ENCODE assay signal across 8 mouse cellular contexts in genomic region chr4:125085346-125085841, GRCm38 (mm10). TPM values are rescaled to one million over a fixed set of nuclear protein-coding genes. Genes with fewer than 3 reads are reported as not detected.
DNase-seq lines count a peak whose midpoint lies in the region; ATAC-seq lines count a peak whose summit lies in the region.

No protein-coding gene starts in this region.

- peaks cover 41% of the 10 kb centered on the region for H3K36me3 ChIP-seq in heart, embryonic 14.5 days (ENCODE audit: control insufficient read depth, insufficient read depth, low read length)
- peaks cover 36% of the 10 kb centered on the region for H3K36me3 ChIP-seq in embryonic facial prominence, embryonic 12.5 days
- H3K36me3 ChIP-seq in hindbrain, embryonic 15.5 days = peaks cover 16% of the 10 kb centered on the region
- peaks cover 32% of the 10 kb centered on the region for H3K36me3 ChIP-seq in midbrain, embryonic 12.5 days

- WGBS in heart, embryonic 14.5 days = under 1% methylated on average over 45 of the region's 45 CpGs
- 0% methylated on average over 40 of the region's 45 CpGs for WGBS in embryonic facial prominence, embryonic 12.5 days
- WGBS in hindbrain, embryonic 15.5 days = under 1% methylated on average over 45 of the region's 45 CpGs
- WGBS in midbrain, embryonic 12.5 days = under 1% methylated on average over 42 of the region's 45 CpGs

- DNase-seq in heart, postnatal 14 days = no peak
- DNase-seq in WW6 (ENCODE audit: low read depth, low spot score) = peak; percentile 59
- DNase-seq in left cerebral cortex, postnatal 4 days = peak; percentile 60
- DNase-seq in testis, postnatal 10 days (ENCODE audit: low spot score) = peak; percentile 86

- peaks cover 4 to 13% of the 10 kb centered on the region in 2 experiments; a peak in 3 of 4 replicates for H3K4me1 ChIP-seq in heart, embryonic 14.5 days (ENCODE audit: control insufficient read depth in 2 of 2, insufficient read depth in 2 of 2, low read length in 2 of 2)
- peaks cover 14% of the 10 kb centered on the region for H3K4me1 ChIP-seq in embryonic facial prominence, embryonic 12.5 days
- peaks cover 23% of the 10 kb centered on the region for H3K4me1 ChIP-seq in hindbrain, embryonic 15.5 days (replicated peaks)
- peaks cover 28% of the 10 kb centered on the region for H3K4me1 ChIP-seq in midbrain, embryonic 12.5 days

- H3K4me2 ChIP-seq in heart, embryonic 14.5 days (ENCODE audit: low read length) = peak overlapping the region; percentile 95
- H3K4me2 ChIP-seq in embryonic facial prominence, embryonic 12.5 days (replicated peaks) = peak overlapping the region; percentile 70
- peak overlapping the region; percentile 89 for H3K4me2 ChIP-seq in hindbrain, embryonic 15.5 days
- peak overlapping the region; percentile 85 for H3K4me2 ChIP-seq in midbrain, embryonic 12.5 days (replicated peaks)

- peak overlapping the region; percentile 96 for H3K27ac ChIP-seq in heart, embryonic 14.5 days (replicated peaks in 1 of 2; ENCODE audit: control insufficient read depth in 1 of 2, insufficient read depth in 1 of 2, low read depth in 2 of 2, low read length in 2 of 2)
- peak overlapping the region; percentile 97 for H3K27ac ChIP-seq in embryonic facial prominence, embryonic 12.5 days
- peak overlapping the region; percentile 100 for H3K27ac ChIP-seq in hindbrain, embryonic 15.5 days (replicated peaks)
- H3K27ac ChIP-seq in midbrain, embryonic 12.5 days (replicated peaks) = peak overlapping the region; percentile 98

- H3K4me3 ChIP-seq in heart, embryonic 14.5 days (ENCODE audit: control insufficient read depth in 1 of 2, insufficient read depth in 1 of 2, low read depth in 1 of 2, low read length in 2 of 2) = peak overlapping the region; percentile 87 to 93
- peak overlapping the region; percentile 67 for H3K4me3 ChIP-seq in embryonic facial prominence, embryonic 12.5 days
- peak overlapping the region; percentile 97 for H3K4me3 ChIP-seq in hindbrain, embryonic 15.5 days
- peak overlapping the region; percentile 89 for H3K4me3 ChIP-seq in midbrain, embryonic 12.5 days

- peak overlapping the region; percentile 89 for H3K9ac ChIP-seq in heart, embryonic 14.5 days (ENCODE audit: low read length)
- H3K9ac ChIP-seq in embryonic facial prominence, embryonic 12.5 days = peak overlapping the region; percentile 72
- H3K9ac ChIP-seq in hindbrain, embryonic 15.5 days = peak overlapping the region; percentile 91
- H3K9ac ChIP-seq in midbrain, embryonic 12.5 days (replicated peaks) = peak overlapping the region; percentile 89

- intact Hi-C loops in heart, postnatal 14 days (cut with DNase I) = loop anchor here (2.0 kb wide), 1 partner anchor 19 kb away; the partner anchor contains the start of gene Snip1
- intact Hi-C loops in left cerebral cortex, postnatal 4 days (cut with DNase I) = no loop called here

- H3K9me3 ChIP-seq in heart, embryonic 14.5 days (ENCODE audit: control insufficient read depth, low read length) = no peaks in the 10 kb centered on the region
- H3K9me3 ChIP-seq in embryonic facial prominence, embryonic 12.5 days = no peaks in the 10 kb centered on the region
- no peaks in the 10 kb centered on the region for H3K9me3 ChIP-seq in hindbrain, embryonic 15.5 days
- no peaks in the 10 kb centered on the region for H3K9me3 ChIP-seq in midbrain, embryonic 12.5 days

- ATAC-seq in heart, embryonic 14.5 days (ENCODE audit: insufficient number of reproducible peaks, insufficient read depth, low FRiP score, low read depth) = peak; percentile 86
- ATAC-seq in embryonic facial prominence, embryonic 12.5 days (ENCODE audit: insufficient number of reproducible peaks, insufficient read depth, low FRiP score, low TSS enrichment) = peak; percentile 90
- peak; percentile 91 for ATAC-seq in hindbrain, embryonic 15.5 days (ENCODE audit: low FRiP score, low read depth)
- ATAC-seq in midbrain, embryonic 12.5 days (ENCODE audit: low FRiP score, low read depth) = peak; percentile 94

- H3K27me3 ChIP-seq in heart, embryonic 14.5 days (ENCODE audit: control insufficient read depth, insufficient read depth, low read length) = no peaks in the 10 kb centered on the region
- H3K27me3 ChIP-seq in embryonic facial prominence, embryonic 12.5 days = no peaks in the 10 kb centered on the region
- H3K27me3 ChIP-seq in hindbrain, embryonic 15.5 days = no peaks in the 10 kb centered on the region
- no peaks in the 10 kb centered on the region for H3K27me3 ChIP-seq in midbrain, embryonic 12.5 days

RNA-seq across cellular contexts. Expression of gene Meaf6, which starts 0.5 kb away (rescaled TPM):
- 43.8 and 46.0 TPM in 2 replicates for polyA plus RNA-seq in heart, embryonic 14.5 days (2014; fragmentation: Nextera tagmentation; extraction: Ambion mirVana)
- total RNA-seq in heart, postnatal 14 days (2021) = 10 to 100 TPM; 22.6 to 24.5 TPM
- 78.8 and 86.9 TPM in 2 replicates for polyA plus RNA-seq in embryonic facial prominence, embryonic 12.5 days (2016; fragmentation: Nextera tagmentation; extraction: Ambion mirVana)
- polyA plus RNA-seq in hindbrain, embryonic 15.5 days (2015; fragmentation: Nextera tagmentation; extraction: Ambion mirVana) = 139 and 149 TPM in 2 replicates
- total RNA-seq in left cerebral cortex, postnatal 4 days (2021) = 100 to 1,000 TPM; 150 to 165 TPM
- 123 and 131 TPM in 2 replicates for polyA plus RNA-seq in midbrain, embryonic 12.5 days (2016; fragmentation: Nextera tagmentation; extraction: Ambion mirVana)

RNA-seq across cellular contexts. Expression of gene Snip1, which starts 18.9 kb away (rescaled TPM):
- polyA plus RNA-seq in heart, embryonic 14.5 days (2014; fragmentation: Nextera tagmentation; extraction: Ambion mirVana) = 19.3 and 21.2 TPM in 2 replicates
- total RNA-seq in heart, postnatal 14 days (2021) = 10 to 100 TPM in 1 of 2 experiments, 1 to 10 TPM in 1; 9.0 to 10.4 TPM
- polyA plus RNA-seq in embryonic facial prominence, embryonic 12.5 days (2016; fragmentation: Nextera tagmentation; extraction: Ambion mirVana) = 37.6 and 40.6 TPM in 2 replicates
- 22.7 and 23.8 TPM in 2 replicates for polyA plus RNA-seq in hindbrain, embryonic 15.5 days (2015; fragmentation: Nextera tagmentation; extraction: Ambion mirVana)
- 10 to 100 TPM; 16.6 to 17.4 TPM for total RNA-seq in left cerebral cortex, postnatal 4 days (2021)
- 35.1 and 36.0 TPM in 2 replicates for polyA plus RNA-seq in midbrain, embryonic 12.5 days (2016; fragmentation: Nextera tagmentation; extraction: Ambion mirVana)

RNA-seq across cellular contexts. Expression of gene Dnali1, which starts 19.9 kb away (rescaled TPM):
- polyA plus RNA-seq in heart, embryonic 14.5 days (2014; fragmentation: Nextera tagmentation; extraction: Ambion mirVana) = not detected in 2 replicates
- under 1 TPM in 1 of 2 experiments, not detected in 1; 0.22 TPM for total RNA-seq in heart, postnatal 14 days (2021)
- 0.17 and 0.20 TPM in 2 replicates for polyA plus RNA-seq in embryonic facial prominence, embryonic 12.5 days (2016; fragmentation: Nextera tagmentation; extraction: Ambion mirVana)
- polyA plus RNA-seq in hindbrain, embryonic 15.5 days (2015; fragmentation: Nextera tagmentation; extraction: Ambion mirVana) = 1.1 and 1.4 TPM in 2 replicates
- total RNA-seq in left cerebral cortex, postnatal 4 days (2021) = under 1 TPM; 0.80 to 0.91 TPM
- polyA plus RNA-seq in midbrain, embryonic 12.5 days (2016; fragmentation: Nextera tagmentation; extraction: Ambion mirVana) = 0.17 and 0.42 TPM in 2 replicates

RNA-seq across cellular contexts. Expression of gene Zc3h12a, which starts 42.2 kb away (rescaled TPM):
- polyA plus RNA-seq in heart, embryonic 14.5 days (2014; fragmentation: Nextera tagmentation; extraction: Ambion mirVana) = 1.1 and 1.3 TPM in 2 replicates
- total RNA-seq in heart, postnatal 14 days (2021) = 1 to 10 TPM; 3.2 to 4.0 TPM
- polyA plus RNA-seq in embryonic facial prominence, embryonic 12.5 days (2016; fragmentation: Nextera tagmentation; extraction: Ambion mirVana) = 0.35 and 0.55 TPM in 2 replicates
- 0.22 and 0.26 TPM in 2 replicates for polyA plus RNA-seq in hindbrain, embryonic 15.5 days (2015; fragmentation: Nextera tagmentation; extraction: Ambion mirVana)
- total RNA-seq in left cerebral cortex, postnatal 4 days (2021) = under 1 TPM; 0.58 to 0.60 TPM
- 0.34 and 0.36 TPM in 2 replicates for polyA plus RNA-seq in midbrain, embryonic 12.5 days (2016; fragmentation: Nextera tagmentation; extraction: Ambion mirVana)

Comparison
In these comparisons a context has a peak if more than half of its experiments do, and no peak if none do; other contexts are left out.
1. DNase-seq: peak in WW6 (single experiment), left cerebral cortex, postnatal 4 days (single experiment) and testis, postnatal 10 days (single experiment); none in heart, postnatal 14 days (0 of 2).
2. Peak in every context shown above with its lines, with median percentiles within 50 percentile points of each other: ATAC-seq, H3K27ac ChIP-seq, H3K4me2 ChIP-seq, H3K4me3 ChIP-seq and H3K9ac ChIP-seq.